Mouse (Mus musculus) spleen, adult 2 months (tissue): Measurements from ENCODE around the gene Gabrr1. TPM values are rescaled to one million over a fixed set of nuclear protein-coding genes. Genes with fewer than 3 reads are reported as not detected.
"Not testable (repeated sequence)": the region's sequence is repeated elsewhere in the genome, so short reads cannot be mapped to it uniquely, and the experiment has no call there.

Source experiments
- DNase-seq, 2 experiments: peaks; one replicate each; pipeline versions ENCODE4 v3.0.0 to v3.0.0-alpha.2; 2012 to 2021; ENCODE audit warnings: low spot score in 2 of 2, low read depth in 1 of 2
- H3K27ac ChIP-seq: fragments of 200-500 bp; 2 replicates; pipeline ENCODE4 v1.5.1; 2012; ENCODE audit warnings: low read length, inconsistent platforms; ENCODE audit not compliant: insufficient read depth
- H3K27me3 ChIP-seq: fragments of 200-500 bp; 2 replicates; pipeline ENCODE4 v1.6.1; 2012; ENCODE audit warnings: mild to moderate bottlenecking, moderate library complexity, low read length, inconsistent platforms; ENCODE audit not compliant: control insufficient read depth, insufficient read depth
- H3K36me3 ChIP-seq: fragments of 200-500 bp; 2 replicates; pipeline ENCODE4 v1.6.1; 2012; ENCODE audit warnings: mild to moderate bottlenecking, low read length, inconsistent platforms; ENCODE audit not compliant: control insufficient read depth, insufficient read depth
- H3K4me1 ChIP-seq: fragments of 200-500 bp; 2 replicates; pipeline ENCODE4 v1.6.1; 2011; ENCODE audit warnings: inconsistent platforms; ENCODE audit not compliant: control insufficient read depth, insufficient read depth, insufficient read length
- H3K4me3 ChIP-seq: fragments of 200-500 bp; 2 replicates; pipeline ENCODE4 v1.5.1; 2011; ENCODE audit warnings: mild to moderate bottlenecking, inconsistent platforms; ENCODE audit not compliant: insufficient read depth, insufficient read length; ENCODE audit errors: extremely low read depth
- CTCF ChIP-seq: fragments of 200-500 bp; IDR thresholded peaks from 2 replicates; pipeline ENCODE4 v1.5.1; 2011; ENCODE audit warnings: mild to moderate bottlenecking, inconsistent platforms; ENCODE audit not compliant: insufficient read depth, insufficient read length, insufficient replicate concordance; ENCODE audit errors: extremely low read depth
- POLR2A ChIP-seq: fragments of 200-500 bp; IDR thresholded peaks from 2 replicates; pipeline ENCODE4 v1.6.1; 2011; ENCODE audit warnings: low read depth, low read length, inconsistent platforms
- WGBS: fragments of 180-500 bp; shearing (Covaris S2); methylation state at CpG from one replicate; pipeline ENCODE4 v1.1.7; 2018; 5-methylcytosine and 5-hydroxymethylcytosine counted together
- polyA plus RNA-seq: library from polyadenylated mRNA; depleted of rRNA; stranded (reverse); fragments of >200 nt; gene quantifications from 2 replicates; pipeline ENCODE4 v1.2.3, GENCODE M21; 2012; rRNA removed

Gabrr1 gene
- polyA plus RNA-seq: not detected in 2 replicates

DNA sequence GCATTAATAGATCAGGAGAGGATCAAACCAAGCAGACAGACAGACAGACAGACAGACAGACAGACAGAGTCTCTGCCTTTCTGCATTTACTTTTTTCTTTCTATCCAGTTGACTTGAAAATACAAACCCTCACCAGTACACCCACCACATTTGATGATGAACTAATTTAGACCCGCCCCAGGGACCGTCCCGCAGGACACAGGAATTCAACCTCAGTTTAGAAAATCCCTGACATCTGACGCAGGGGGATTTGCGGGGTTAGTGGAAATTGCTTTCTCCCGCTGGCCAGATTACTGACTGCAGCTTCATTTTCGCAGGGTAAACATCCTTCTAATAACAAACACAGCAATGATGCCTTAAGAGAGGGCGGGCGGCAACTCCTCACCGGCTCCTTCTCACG, at the start of gene Gabrr1:
Gabrr1 (plus strand) TSS at position 301 of the 400 bp plus-strand sequence.
- TF ChIP-seq CTCF (no peak), POLR2A (no peak)
- DNase-seq: no peak
- no peak within 1 kb of the TSS for H3K27ac ChIP-seq
- no peaks in the 10 kb centered on the region for H3K27me3 ChIP-seq
- no peak within 1 kb of the TSS for H3K4me3 ChIP-seq
- H3K4me1 ChIP-seq: no peaks in the 10 kb centered on the region
- H3K36me3 ChIP-seq: no peaks in the 10 kb centered on the region
- 84% methylated on average over 11 of the region's 11 CpGs for WGBS

GRCm38 (mm10) chr4:33099118-33099694, 33.1 kb upstream of the Gabrr1 start:
- DNase-seq: no peak
- peaks cover 2% of the 10 kb centered on the region; the same call in 1 of the 2 replicates for H3K4me1 ChIP-seq
- H3K27me3 ChIP-seq: no peaks in the 10 kb centered on the region
- H3K4me3 ChIP-seq: no peak overlapping the region
- H3K36me3 ChIP-seq: no peaks in the 10 kb centered on the region
- 48% methylated on average over 6 of the region's 6 CpGs for WGBS
- H3K27ac ChIP-seq: no peak overlapping the region; the same call in 1 of the 2 replicates
- TF ChIP-seq CTCF: no peak
- TF ChIP-seq POLR2A: no peak

DNA sequence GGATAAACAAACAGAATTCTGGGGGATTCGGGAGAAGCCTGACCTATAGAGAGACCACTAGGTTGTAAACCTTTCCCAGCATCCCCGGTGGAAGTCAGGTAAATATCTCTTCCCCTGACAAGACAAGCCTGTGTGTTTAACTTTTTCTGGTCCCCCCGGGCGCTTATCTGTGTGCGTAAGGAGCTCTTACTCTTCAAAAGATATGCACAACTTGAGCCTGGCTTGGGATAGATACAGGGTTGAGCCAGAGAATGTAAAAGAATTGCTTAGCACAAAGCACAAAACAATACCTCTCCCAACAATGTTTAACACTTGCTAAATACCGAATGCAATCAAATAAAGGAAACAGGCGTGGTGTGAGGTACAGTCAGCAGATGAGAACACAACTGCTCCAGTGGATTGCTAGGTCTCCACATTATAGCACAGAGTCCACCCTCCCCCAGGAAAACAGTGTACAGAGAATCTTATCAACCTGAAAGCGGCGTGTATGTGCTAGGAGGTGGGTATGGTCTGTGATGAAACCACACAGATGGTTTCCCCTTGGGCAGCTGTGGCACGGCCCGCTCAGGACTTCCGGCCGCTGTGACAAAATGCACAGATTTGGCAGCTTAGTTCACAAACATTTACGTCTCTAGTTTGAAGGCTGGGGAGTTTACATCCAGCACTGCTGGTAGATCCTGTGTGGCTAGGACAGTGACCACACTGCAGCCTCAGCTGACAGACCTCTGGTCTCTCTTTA, 22.4 kb upstream of the Gabrr1 start:
- Histone ChIP-seq H3K36me3 (no peaks in the 10 kb centered on the region), H3K4me3 (no peak overlapping the region), H3K27ac (no peak overlapping the region), H3K27me3 (no peaks in the 10 kb centered on the region), H3K4me1 (peaks cover 10% of the 10 kb centered on the region; the same call in 1 of the 2 replicates)
- DNase-seq: peak in 1 of 2 experiments; percentile 33
- WGBS: 52% methylated on average over 14 of the region's 14 CpGs
- TF ChIP-seq CTCF: no peak
- TF ChIP-seq POLR2A: no peak

- 34% methylated on average over 7 of the region's 7 CpGs for WGBS
- TF ChIP-seq CTCF: no peak
- TF ChIP-seq POLR2A: no peak
- peak in 1 of 2 experiments; percentile 17 for DNase-seq
- no peaks in the 10 kb centered on the region for H3K27me3 ChIP-seq
- H3K4me1 ChIP-seq: peaks cover 10% of the 10 kb centered on the region; the same call in 1 of the 2 replicates
- peak overlapping the region; percentile 11; the same call in 1 of the 2 replicates for H3K27ac ChIP-seq
- no peak overlapping the region for H3K4me3 ChIP-seq
- no peaks in the 10 kb centered on the region for H3K36me3 ChIP-seq
These were observed 21.5 kb upstream of the Gabrr1 start for GRCm38 (mm10) chr4:33110845-33111244.

DNA sequence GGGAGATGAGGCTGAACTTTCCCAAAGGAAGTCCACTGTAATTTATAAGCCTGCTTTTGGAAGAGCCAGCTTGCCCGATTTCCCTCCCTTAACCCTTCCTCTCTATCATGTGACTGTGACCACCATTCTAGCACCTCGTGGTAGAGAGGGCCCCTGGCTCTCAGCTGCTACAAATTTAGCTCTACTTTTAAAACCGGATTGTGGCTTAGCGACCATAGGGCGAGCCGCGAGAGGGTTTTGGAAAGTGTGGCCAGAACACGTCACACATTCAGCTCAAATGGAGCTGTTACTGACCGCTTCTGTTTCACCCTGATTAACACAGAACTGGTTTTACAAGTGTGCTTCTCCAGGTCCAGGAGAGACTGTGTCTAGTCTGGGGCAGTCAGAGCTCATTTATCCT, 21.0 kb upstream of the Gabrr1 start:
- no peak overlapping the region for H3K4me3 ChIP-seq
- no peaks in the 10 kb centered on the region for H3K27me3 ChIP-seq
- no peak for TF ChIP-seq CTCF
- TF ChIP-seq POLR2A: no peak
- H3K27ac ChIP-seq: peak overlapping the region; percentile 11; the same call in 1 of the 2 replicates
- no peaks in the 10 kb centered on the region for H3K36me3 ChIP-seq
- 46% methylated on average over 9 of the region's 9 CpGs for WGBS
- DNase-seq: no peak
- peaks cover 7% of the 10 kb centered on the region; the same call in 1 of the 2 replicates for H3K4me1 ChIP-seq

DNA sequence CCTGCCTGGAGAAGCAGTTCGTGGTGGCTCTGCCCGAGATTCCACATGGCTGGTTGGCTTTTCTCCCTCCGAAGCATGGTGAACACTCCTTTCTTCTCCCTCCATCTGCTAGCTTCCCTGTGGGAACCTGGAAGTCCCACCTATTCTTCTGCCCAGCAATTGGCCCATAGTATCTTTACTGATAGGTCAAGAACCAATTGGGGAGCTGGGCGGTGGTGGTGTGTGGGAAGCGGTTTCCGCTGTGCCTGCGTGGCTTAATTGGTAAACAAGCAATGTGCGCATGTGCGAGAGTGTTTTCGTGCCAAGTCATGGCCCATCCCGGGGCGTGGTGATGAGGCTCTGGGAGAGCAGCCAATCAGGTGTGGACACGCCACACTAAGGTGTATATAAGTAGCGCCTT, 19.5 kb upstream of the Gabrr1 start:
- not testable (repeated sequence) for H3K4me1 ChIP-seq, H3K27me3 ChIP-seq, H3K27ac ChIP-seq, H3K36me3 ChIP-seq, H3K4me3 ChIP-seq, DNase-seq
- 95% methylated on average over 13 of the region's 14 CpGs for WGBS

DNA sequence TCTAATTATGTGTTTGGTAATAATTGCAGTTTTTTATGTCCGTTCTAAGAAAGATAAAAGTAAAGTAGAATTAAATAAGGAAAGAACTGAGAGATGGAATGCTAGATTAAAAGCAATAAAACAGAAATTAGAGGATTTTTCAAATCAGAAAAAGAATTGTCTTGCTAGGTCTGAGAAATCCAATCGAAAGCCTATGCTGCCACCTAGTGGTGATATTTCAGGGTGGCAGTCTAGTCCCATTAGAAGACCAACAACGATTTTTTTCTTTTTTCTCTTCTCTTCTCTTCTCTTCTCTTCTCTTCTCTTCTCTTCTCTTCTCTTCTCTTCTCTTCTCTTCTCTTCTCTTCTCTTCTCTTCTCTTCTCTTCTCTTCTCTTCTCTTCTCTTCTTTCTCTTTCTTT, 13.2 kb upstream of the Gabrr1 start:
- not testable (repeated sequence) for H3K36me3 ChIP-seq, H3K27ac ChIP-seq, H3K4me1 ChIP-seq, H3K27me3 ChIP-seq, H3K4me3 ChIP-seq
- peak; percentile 26; the same call in 1 of the 2 replicates for TF ChIP-seq CTCF
- WGBS: 7% methylated on average over 3 of the region's 3 CpGs
- DNase-seq: peak; percentile 52 to 77
